Mouse (Mus musculus): ENCODE results near the gene Rbpj.

DNA sequence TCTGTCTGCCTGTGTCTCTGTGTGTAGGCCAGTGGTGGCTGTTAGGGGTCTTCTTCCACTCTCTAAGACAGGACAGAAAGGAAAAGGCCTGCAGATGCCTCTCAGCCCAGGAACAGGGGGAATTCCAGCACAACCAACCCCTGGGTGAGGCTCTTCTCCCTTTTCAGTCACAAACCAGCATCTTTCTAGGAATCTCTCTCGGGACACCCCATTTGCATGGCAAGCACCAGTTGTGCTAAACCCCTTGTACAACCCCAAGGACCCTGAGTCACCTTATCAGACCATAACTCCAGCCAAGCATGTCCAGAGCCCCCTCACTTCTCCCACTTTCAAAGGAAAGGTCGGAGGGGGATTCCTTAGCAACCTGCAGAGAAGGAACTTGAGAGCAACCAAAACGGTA is 13.0 kb upstream of the Rbpj start:
- TF ChIP-seq CTCF (IDR thresholded peaks at IDR 0.05; ENCODE audit: low read depth, low read length) (no peak), POLR2A (IDR thresholded peaks at IDR 0.05; ENCODE audit: extremely low read depth, insufficient read depth, low read length) (no peak)

All from liver, adult 2 months (tissue).